Mouse (Mus musculus) kidney, adult 18-20 months (tissue): Measurements from ENCODE around the gene Akr7a5.

Experiments used
- DNase-seq: peaks from one replicate; pipeline ENCODE4 v3.0.0; 2021

The Akr7a5 gene

GRCm38 (mm10) chr4:139360761-139361548 lies 50.4 kb downstream of the Akr7a5 start:
- DNase-seq = no peak

- no peak for DNase-seq
Measured at GRCm38 (mm10) chr4:139367336-139367735, 56.8 kb downstream of the Akr7a5 start.
